Mouse (Mus musculus): ENCODE results near the gene Fbxo24.

GRCm38 (mm10) chr5:137654746-137655145, 25.9 kb upstream of the Fbxo24 start:
- TF ChIP-seq POLR2A (IDR thresholded peaks at IDR 0.05; ENCODE audit: low read depth, low read length): no peak
- no peak for TF ChIP-seq MAZ (IDR thresholded peaks at IDR 0.05; ENCODE audit: low read depth, low read length)
- no peak for TF ChIP-seq MAFK (IDR thresholded peaks at IDR 0.05; ENCODE audit: insufficient replicate concordance, low read length)
- TF ChIP-seq CTCF (conservative IDR thresholded peaks at IDR 0.05 in 1 of 2, IDR thresholded peaks at IDR 0.05 in 1 of 2; ENCODE audit: low read depth in 2 of 2, low read length in 2 of 2): peak in 1 of 2 experiments; percentile 80; a peak in 2 of 4 replicates
- TF ChIP-seq TBP (conservative IDR thresholded peaks at IDR 0.05; ENCODE audit: low read depth, low read length): no peak
- no peak for TF ChIP-seq CHD2 (IDR thresholded peaks at IDR 0.05; ENCODE audit: low read length)
- TF ChIP-seq USF1 (IDR thresholded peaks at IDR 0.05; ENCODE audit: low read depth, low read length): no peak
- TF ChIP-seq EP300 (IDR thresholded peaks at IDR 0.05; ENCODE audit: low read length): no peak
- no peak for TF ChIP-seq TCF12 (IDR thresholded peaks at IDR 0.05; ENCODE audit: low read depth, low read length)
- TF ChIP-seq CHD1 (IDR thresholded peaks at IDR 0.05; ENCODE audit: low read depth, low read length): no peak
- TF ChIP-seq SIN3A (IDR thresholded peaks at IDR 0.05; ENCODE audit: low read length): no peak
- no peak for TF ChIP-seq ZC3H11A (IDR thresholded peaks at IDR 0.05; ENCODE audit: low read depth, low read length)

Measured in CH12.LX (cell line).